Mouse (Mus musculus) intestine, postnatal 0 days (tissue): ENCODE data around the gene Rnf43. TPM values are rescaled to one million over a fixed set of nuclear protein-coding genes. Genes with fewer than 3 reads are reported as not detected.

ENCODE experiments used
- ATAC-seq: fragments of 200-750 bp; cut with Nextera tagmentation; 2 replicates; pipeline ENCODE4 v1.8.0; 2017; ENCODE audit warnings: mild to moderate bottlenecking, moderate TSS enrichment, moderate library complexity
- H3K27ac ChIP-seq: fragments of 300-500 bp; sonication (generic); 2 replicates; pipeline ENCODE4 v1.5.1; 2014; ENCODE audit warnings: mild to moderate bottlenecking, low read depth, low read length, moderate library complexity
- H3K27me3 ChIP-seq: fragments of 300-500 bp; sonication (generic); replicated peaks from 2 replicates; pipeline ENCODE4 v1.6.1; 2014; ENCODE audit warnings: low read length, mixed read lengths; ENCODE audit not compliant: control insufficient read depth, insufficient read depth
- H3K36me3 ChIP-seq: fragments of 300-500 bp; sonication (generic); 2 replicates; pipeline ENCODE4 v1.6.1; 2014; ENCODE audit warnings: mild to moderate bottlenecking, moderate library complexity; ENCODE audit not compliant: control insufficient read depth, insufficient read depth
- H3K4me1 ChIP-seq: fragments of 300-500 bp; sonication (generic); replicated peaks from 2 replicates; pipeline ENCODE4 v1.6.1; 2014; ENCODE audit warnings: antibody characterized with exemption, low read length, mixed read lengths; ENCODE audit not compliant: control insufficient read depth, insufficient read depth
- H3K4me2 ChIP-seq: fragments of 300-500 bp; sonication (generic); replicated peaks from 2 replicates; pipeline ENCODE4 v1.6.1; 2014; ENCODE audit warnings: low read depth, mild to moderate bottlenecking, moderate library complexity
- H3K4me3 ChIP-seq: fragments of 300-500 bp; sonication (generic); 2 replicates; pipeline ENCODE4 v1.5.1; 2014; ENCODE audit warnings: low read depth, low read length
- H3K9ac ChIP-seq: fragments of 300-500 bp; sonication (generic); 2 replicates; pipeline ENCODE4 v1.6.1; 2014; ENCODE audit warnings: mild to moderate bottlenecking, low read depth, low read length
- H3K9me3 ChIP-seq: fragments of 300-500 bp; sonication (generic); 2 replicates; pipeline ENCODE4 v1.6.1; 2016; ENCODE audit warnings: mixed run types; ENCODE audit not compliant: control insufficient read depth
- CTCF ChIP-seq: sonication (generic); IDR thresholded peaks from 2 replicates; pipeline ENCODE4 v1.5.1; 2016; ENCODE audit warnings: low read depth, mild to moderate bottlenecking, control low read depth, antibody characterized with exemption, moderate library complexity
- WGBS: fragments of 180-500 bp; shearing (Covaris S2); extraction: QIAGEN DNeasy Blood & Tissue Kit; methylation state at CpG from one replicate; pipeline ENCODE4 v1.1.7; 2014; 5-methylcytosine and 5-hydroxymethylcytosine counted together
- microRNA counts: library from miRNA; unstranded; fragments of <30 nt; microRNA quantifications from one replicate; lab custom pipeline; 2016
- microRNA-seq: library from miRNA; unstranded; fragments of <30 nt; microRNA quantifications from one replicate; pipeline ENCODE4, GENCODE M21; 2016
- polyA plus RNA-seq: library from polyadenylated mRNA; unstranded; fragments of >200 nt; fragmentation: Nextera tagmentation; extraction: Ambion mirVana; gene quantifications from 2 replicates; pipeline ENCODE4 v1.2.1, GENCODE M21; 2015

Gene Rnf43
- polyA plus RNA-seq, 1 experiment from 2014 or later, result 10.7 TPM

DNA sequence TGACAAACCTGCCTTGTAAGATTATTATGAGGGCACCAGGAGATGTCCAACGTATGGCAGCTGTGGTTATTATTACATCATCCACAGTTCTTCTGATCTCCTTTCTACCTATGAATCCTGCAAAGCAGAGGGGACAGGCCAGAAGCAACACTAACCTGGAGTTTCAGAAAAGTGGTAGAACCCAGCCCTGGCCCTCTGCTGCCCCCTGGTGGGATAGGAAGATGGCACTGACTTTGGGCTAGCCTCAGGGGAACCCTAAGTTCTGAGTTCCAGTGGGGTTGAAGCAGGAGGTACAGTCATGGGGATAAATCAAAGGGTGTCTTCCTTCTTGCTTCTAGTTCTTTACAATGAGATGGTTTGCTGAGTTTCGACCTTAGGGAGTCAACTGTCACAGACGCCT lies 108.5 kb downstream of the Rnf43 start:
- Histone ChIP-seq H3K27me3 (no peaks in the 10 kb centered on the region), H3K27ac (no peak overlapping the region), H3K4me3 (no peak overlapping the region), H3K9ac (no peak overlapping the region), H3K36me3 (no peaks in the 10 kb centered on the region), H3K9me3 (no peaks in the 10 kb centered on the region), H3K4me1 (no peaks in the 10 kb centered on the region), H3K4me2 (no peak overlapping the region)
- peak; percentile 96 for TF ChIP-seq CTCF
- 0 out of 2 replicates have a peak, but pooled peaks have one; percentile 40 for ATAC-seq
- WGBS, result 49% methylated on average over 3 of the region's 3 CpGs

DNA sequence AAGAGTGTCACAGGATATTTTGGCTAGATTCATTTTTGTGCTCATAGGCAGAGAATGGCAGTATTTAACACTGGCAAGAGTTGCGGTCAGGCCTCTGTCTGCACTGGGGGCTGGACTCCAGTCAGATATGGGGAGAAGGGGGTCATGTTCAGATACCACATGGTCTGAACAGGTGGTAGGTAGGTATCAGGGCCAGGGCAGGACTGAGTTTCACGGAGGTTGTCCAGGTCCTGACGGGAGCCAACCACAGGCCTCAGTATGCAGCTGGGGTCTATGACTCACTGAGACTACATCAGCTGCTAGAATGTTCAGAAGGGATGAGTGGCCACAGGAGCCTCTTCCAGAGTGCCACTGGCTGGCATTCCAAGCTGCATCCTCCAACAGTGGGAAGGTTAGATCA lies 109.8 kb downstream of the Rnf43 start:
- Histone ChIP-seq H3K9me3 (no peaks in the 10 kb centered on the region), H3K4me1 (no peaks in the 10 kb centered on the region), H3K9ac (no peak overlapping the region), H3K27ac (no peak overlapping the region), H3K4me3 (no peak overlapping the region), H3K36me3 (no peaks in the 10 kb centered on the region), H3K4me2 (no peak overlapping the region), H3K27me3 (no peaks in the 10 kb centered on the region)
- 80% methylated on average over 3 of the region's 3 CpGs for WGBS
- no peak for TF ChIP-seq CTCF
- no peak for ATAC-seq

DNA sequence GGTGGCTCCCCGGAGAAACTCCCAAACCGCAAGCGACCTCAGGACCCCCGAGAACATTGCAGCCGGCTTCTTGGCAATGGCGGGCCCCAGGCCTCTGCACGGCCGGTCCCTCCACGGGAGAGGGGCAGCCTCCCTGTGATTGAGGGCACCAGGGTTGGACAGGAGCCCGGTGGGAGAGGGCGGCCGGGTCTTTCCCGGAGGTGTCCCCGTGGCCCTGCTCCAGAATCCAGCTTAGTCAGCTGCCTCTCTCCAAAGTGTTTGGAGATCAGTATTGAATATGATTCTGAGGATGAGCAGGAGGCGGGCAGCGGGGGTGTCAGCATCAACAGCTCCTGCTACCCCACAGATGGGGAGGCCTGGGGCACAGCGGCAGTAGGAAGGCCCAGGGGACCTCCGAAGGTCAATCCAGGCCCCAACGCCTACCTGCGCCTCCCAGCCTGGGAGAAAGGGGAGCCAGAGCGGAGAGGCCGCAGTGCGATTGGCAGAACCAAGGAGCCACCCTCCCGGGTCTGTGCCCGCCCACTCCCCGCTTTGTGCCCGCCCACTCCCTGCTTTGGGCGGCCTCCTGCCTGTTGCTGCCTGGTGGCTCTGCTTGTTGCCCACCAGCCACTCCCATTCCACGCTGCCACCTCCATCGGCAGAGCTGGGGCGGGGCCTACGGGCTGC lies 115.7 kb downstream of the Rnf43 start:
- Histone ChIP-seq H3K9ac (peak overlapping the region; percentile 55; the same call in 1 of the 2 replicates), H3K4me3 (peak overlapping the region; percentile 35), H3K27ac (no peak overlapping the region), H3K4me1 (peaks cover 4% of the 10 kb centered on the region; the same call in 1 of the 2 replicates), H3K27me3 (no peaks in the 10 kb centered on the region; the same call in 1 of the 2 replicates), H3K9me3 (no peaks in the 10 kb centered on the region), H3K36me3 (no peaks in the 10 kb centered on the region), H3K4me2 (peak overlapping the region; percentile 71)
- WGBS, result 10% methylated on average over 31 of the region's 32 CpGs
- peak; percentile 71 for ATAC-seq
- TF ChIP-seq CTCF, result no peak

DNA sequence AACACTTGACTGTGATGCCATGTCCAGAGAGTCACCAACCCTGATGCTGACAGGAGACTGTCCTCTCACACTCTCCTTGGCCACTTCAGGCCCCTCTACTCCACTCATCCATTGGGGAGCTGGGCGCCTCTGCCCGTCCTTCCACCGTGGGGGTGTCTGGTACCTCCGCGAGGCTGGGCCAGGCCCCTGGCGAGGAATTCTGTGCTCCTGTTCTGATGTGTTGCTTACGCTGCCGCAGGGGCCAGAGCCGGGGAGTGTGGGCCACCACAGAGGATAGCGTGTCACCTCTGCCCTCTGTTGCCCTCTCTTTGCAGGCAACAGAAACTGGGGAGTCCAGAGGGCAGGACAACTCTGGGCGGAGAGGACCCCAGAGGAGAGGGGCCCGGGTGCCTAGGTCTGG lies 116.4 kb downstream of the Rnf43 start:
- no peaks in the 10 kb centered on the region; the same call in 1 of the 2 replicates for H3K27me3 ChIP-seq
- no peak for ATAC-seq
- TF ChIP-seq CTCF, result no peak
- H3K9ac ChIP-seq, result no peak overlapping the region
- H3K4me1 ChIP-seq, result peaks cover 4% of the 10 kb centered on the region; the same call in 1 of the 2 replicates
- H3K9me3 ChIP-seq, result no peaks in the 10 kb centered on the region
- H3K4me2 ChIP-seq, result peak overlapping the region; percentile 71
- no peaks in the 10 kb centered on the region for H3K36me3 ChIP-seq
- peak overlapping the region; percentile 35 for H3K4me3 ChIP-seq
- WGBS, result 36% methylated on average over 12 of the region's 12 CpGs
- no peak overlapping the region for H3K27ac ChIP-seq

DNA sequence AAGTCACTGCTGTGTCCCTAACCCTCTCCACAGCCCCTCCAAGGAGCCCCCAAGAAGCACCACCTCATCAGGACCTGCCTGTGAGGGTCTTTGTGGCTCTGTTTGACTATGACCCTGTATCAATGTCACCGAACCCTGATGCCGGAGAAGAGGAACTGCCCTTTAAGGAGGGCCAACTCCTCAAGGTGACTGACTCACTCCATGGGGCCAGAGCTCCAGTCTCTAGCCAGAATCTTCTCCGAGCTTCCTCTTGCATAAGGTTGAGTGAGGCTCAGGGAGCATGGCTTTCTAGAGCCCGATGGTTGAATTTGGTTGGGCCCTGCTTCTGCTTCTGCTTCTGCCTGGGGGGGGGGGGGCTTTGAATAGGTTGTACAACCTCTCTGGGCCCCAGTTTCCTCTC lies 116.9 kb downstream of the Rnf43 start:
- no peak overlapping the region for H3K9ac ChIP-seq
- no peak for TF ChIP-seq CTCF
- no peaks in the 10 kb centered on the region; the same call in 1 of the 2 replicates for H3K27me3 ChIP-seq
- WGBS, result 82% methylated on average over 4 of the region's 4 CpGs
- no peaks in the 10 kb centered on the region for H3K36me3 ChIP-seq
- H3K4me2 ChIP-seq, result no peak overlapping the region
- H3K9me3 ChIP-seq, result no peaks in the 10 kb centered on the region
- no peak overlapping the region for H3K4me3 ChIP-seq
- H3K4me1 ChIP-seq, result peaks cover 4% of the 10 kb centered on the region; the same call in 1 of the 2 replicates
- ATAC-seq, result no peak
- H3K27ac ChIP-seq, result no peak overlapping the region

DNA sequence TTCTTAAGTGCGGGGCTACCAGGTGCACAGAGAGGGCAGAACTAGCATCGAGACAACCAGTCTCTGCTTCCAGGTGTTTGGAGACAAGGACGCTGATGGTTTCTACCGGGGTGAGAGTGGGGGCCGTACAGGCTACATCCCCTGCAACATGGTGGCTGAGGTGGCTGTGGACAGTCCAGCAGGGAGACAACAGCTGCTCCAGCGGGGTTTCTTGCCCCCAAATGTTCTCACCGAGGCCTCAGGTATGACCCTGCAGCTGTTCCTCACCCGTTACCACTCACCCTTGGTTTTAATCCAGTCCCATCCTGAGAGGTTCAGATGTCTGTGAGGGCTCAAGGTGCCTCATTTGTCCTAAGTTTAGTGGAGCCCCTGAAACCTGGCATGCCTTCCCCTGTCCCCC lies 117.6 kb downstream of the Rnf43 start:
- 84% methylated on average over 8 of the region's 8 CpGs for WGBS
- no peak overlapping the region for H3K9ac ChIP-seq
- TF ChIP-seq CTCF, result no peak
- no peak overlapping the region for H3K4me3 ChIP-seq
- no peak for ATAC-seq
- no peaks in the 10 kb centered on the region for H3K36me3 ChIP-seq
- no peaks in the 10 kb centered on the region; the same call in 1 of the 2 replicates for H3K27me3 ChIP-seq
- no peak overlapping the region for H3K4me2 ChIP-seq
- peaks cover 4% of the 10 kb centered on the region; the same call in 1 of the 2 replicates for H3K4me1 ChIP-seq
- H3K27ac ChIP-seq, result no peak overlapping the region
- no peaks in the 10 kb centered on the region for H3K9me3 ChIP-seq

MicroRNAs within 50 kb of the gene (microRNA counts, 519-probe panel; counts per million panel counts)
- 4,684 counts per million, percentile 78 among the panel's probes with 10 or more counts for microRNA mmu-miR-142-3p (lab: Ali Mortazavi, UCI)
- microRNA mmu-miR-142-5p (lab: Ali Mortazavi, UCI), result 4,541 counts per million, percentile 73 among the panel's probes with 10 or more counts

Small RNAs within 50 kb of the gene (microRNA-seq; reads per million reads assigned to microRNA genes)
- gene Mir142, result not detected
- gene Mir142b, result not detected

Other genes starting within 250 kb of the Rnf43 start
- not detected in 2 replicates for gene Gm11492, start 96.1 kb upstream of the Rnf43 start, polyA plus RNA-seq
- gene Sept4, start 93.8 kb upstream of the Rnf43 start, polyA plus RNA-seq, result 47.2 and 47.3 TPM in 2 replicates
- 11.1 and 12.2 TPM in 2 replicates for gene Mtmr4, start 70.6 kb upstream of the Rnf43 start, polyA plus RNA-seq
- gene Hsf5, start 45.6 kb upstream of the Rnf43 start, polyA plus RNA-seq, result 0.05 TPM in 1 of 2 replicates, not detected in the other
- gene Supt4a, start 74.8 kb downstream of the Rnf43 start, polyA plus RNA-seq, result 79.7 and 87.5 TPM in 2 replicates
- 0.33 and 0.61 TPM in 2 replicates for gene Tspoap1, start 97.8 kb downstream of the Rnf43 start, polyA plus RNA-seq
- gene Mpo, start 130.9 kb downstream of the Rnf43 start, polyA plus RNA-seq, result 0.12 and 0.27 TPM in 2 replicates
- gene Lpo, start 165.6 kb downstream of the Rnf43 start, polyA plus RNA-seq, result 0.22 TPM in 1 of 2 replicates, not detected in the other
- 2.4 and 2.6 TPM in 2 replicates for gene Mks1, start 190.5 kb downstream of the Rnf43 start, polyA plus RNA-seq
- 0.16 TPM in 1 of 2 replicates, not detected in the other for gene Epx, start 212.8 kb downstream of the Rnf43 start, polyA plus RNA-seq
- gene Olfr462, start 229.5 kb downstream of the Rnf43 start, polyA plus RNA-seq, result not detected in 2 replicates
- not detected in 2 replicates for gene Olfr463, start 234.7 kb downstream of the Rnf43 start, polyA plus RNA-seq